Mouse (Mus musculus): ENCODE results near the gene Tfb2m.

Tfb2m gene

GRCm38 (mm10) chr1:179506530-179507315 is 39.3 kb downstream of the Tfb2m start:
- DNase-seq (ENCODE audit: low read depth, low spot score): no peak

DNA sequence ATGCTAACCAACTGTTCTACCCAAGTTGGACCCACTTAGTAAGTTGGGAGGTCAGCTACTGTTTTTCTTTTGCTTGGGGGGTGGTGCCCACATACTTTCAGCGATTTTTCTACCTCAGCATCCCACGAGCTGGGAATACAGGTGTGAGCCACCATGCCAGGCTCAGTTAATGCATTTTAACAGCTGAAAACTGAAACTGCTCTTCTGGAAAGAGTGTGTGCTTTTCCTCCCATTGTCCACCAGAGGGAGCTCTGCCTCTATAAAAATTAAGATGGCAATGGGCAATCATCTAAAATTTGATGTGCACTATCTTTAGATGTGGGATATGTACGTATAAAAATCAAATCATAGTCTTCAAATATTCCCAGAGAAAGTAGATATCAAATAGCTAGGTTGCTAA is 43.5 kb downstream of the Tfb2m start:
- DNase-seq (ENCODE audit: low read depth, low spot score): no peak

DNA sequence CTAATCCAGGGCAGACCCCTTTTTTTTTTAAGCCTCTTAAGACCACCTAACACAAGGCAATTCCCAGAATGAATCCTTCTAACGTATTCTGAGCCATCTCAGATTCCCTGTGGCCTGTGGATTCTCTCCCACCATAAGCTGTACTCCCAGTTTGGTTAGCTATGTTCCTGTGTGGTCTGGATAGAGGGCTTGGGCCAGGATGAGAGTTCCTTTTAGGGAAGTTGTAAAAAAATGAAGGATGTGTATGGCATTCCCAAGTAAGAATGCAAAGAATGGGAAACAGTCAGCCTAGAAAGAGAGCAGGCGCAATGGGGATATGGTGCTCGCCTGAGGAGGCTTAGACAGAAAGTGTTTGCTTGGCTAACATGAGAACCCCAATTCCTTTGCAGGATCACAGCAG is 46.8 kb downstream of the Tfb2m start:
- no peak for DNase-seq (ENCODE audit: low read depth, low spot score)

GRCm38 (mm10) chr1:179492908-179493307 is 53.2 kb downstream of the Tfb2m start:
- DNase-seq (ENCODE audit: low read depth, low spot score): no peak

- no peak for DNase-seq (ENCODE audit: low read depth, low spot score)
Measured at GRCm38 (mm10) chr1:179488520-179488919, 57.5 kb downstream of the Tfb2m start.

- no peak for DNase-seq (ENCODE audit: low read depth, low spot score)
Measured at GRCm38 (mm10) chr1:179487990-179488389, 58.1 kb downstream of the Tfb2m start.

DNA sequence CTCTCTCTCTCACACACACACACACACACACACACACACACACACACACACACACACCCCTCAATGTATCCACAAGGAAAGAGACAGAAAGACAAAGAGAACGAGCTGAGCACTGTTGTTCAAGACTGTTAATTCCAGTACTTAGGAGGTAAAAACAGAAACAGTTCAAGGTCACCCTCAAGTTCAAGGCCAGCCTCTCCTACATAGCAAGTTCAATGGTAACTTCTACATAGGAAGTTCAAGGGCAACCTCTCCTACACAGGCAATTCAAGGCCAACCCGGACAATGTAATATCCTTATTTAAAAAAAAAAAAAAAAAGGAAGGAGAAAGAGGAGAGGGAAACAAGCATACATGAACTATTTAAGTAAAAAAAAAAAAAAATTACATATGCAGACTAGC is 58.8 kb downstream of the Tfb2m start:
- no peak for DNase-seq (ENCODE audit: low read depth, low spot score)

DNA sequence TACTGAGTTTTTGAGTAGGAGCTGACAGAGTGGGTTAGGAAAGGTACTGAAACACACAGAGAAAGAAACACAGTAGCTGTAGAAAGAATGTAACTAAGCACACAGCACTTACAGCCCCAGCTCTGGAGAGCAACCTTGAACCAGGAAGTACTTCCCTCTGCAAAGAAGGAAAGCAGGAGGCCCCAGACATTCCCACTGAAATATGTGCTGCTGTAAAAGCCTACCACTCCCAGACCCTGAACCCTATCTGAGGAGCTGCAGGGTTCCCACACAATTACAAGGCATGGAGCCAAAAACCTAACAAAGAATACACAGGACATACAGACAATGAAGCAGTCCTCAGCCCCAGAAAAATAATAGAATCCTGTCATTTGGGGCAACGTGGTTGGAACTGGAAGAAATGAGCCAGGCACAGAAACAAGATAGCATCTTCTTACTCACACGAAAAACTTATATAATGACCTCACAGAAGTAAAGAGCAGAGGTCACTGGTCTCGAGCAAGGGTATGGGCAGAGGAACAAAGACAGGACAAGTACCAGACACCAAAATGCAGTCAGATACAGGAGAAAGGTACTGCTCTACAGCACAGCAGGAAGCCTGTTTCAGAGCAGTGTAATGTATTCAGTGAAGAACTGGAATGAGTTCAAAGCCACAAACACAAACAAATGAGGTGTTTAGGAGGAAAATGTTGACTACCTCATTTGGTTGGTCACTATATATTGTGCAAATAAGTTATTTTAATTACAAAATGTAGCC is 60.1 kb downstream of the Tfb2m start:
- DNase-seq (ENCODE audit: low read depth, low spot score): no peak

DNA sequence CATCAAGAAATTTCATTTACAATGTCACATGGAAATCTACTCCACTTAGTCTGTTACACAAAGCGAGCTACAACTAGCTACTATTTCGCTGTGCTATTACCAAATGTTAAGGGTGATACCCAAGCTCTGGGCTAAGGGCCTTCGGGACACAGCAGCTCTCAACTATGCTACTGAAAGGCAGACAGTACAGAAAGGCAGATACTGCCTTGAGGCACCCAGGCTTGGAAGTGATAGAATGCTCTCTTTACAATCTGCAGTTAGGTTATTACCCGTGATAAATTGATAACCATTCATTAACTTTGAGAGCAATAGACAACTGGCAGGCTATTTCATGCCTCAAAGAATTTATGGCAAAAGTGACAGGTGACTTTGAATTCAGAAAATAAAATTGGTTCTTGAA is 65.2 kb downstream of the Tfb2m start:
- no peak for DNase-seq (ENCODE audit: low read depth, low spot score)

Data from retina, adult 2 months (tissue).